Mouse (Mus musculus) C2C12 (cell line): ENCODE measurements around the gene Tmem56. TPM values are rescaled to one million over a fixed set of nuclear protein-coding genes. Genes with fewer than 3 reads are reported as not detected.

Experiments
- H3K27me3 ChIP-seq: one replicate; pipeline ENCODE4 v1.6.1; 2011; ENCODE audit not compliant: control insufficient read depth, insufficient read depth, insufficient read length
- H3K36me3 ChIP-seq: one replicate; pipeline ENCODE4 v1.6.1; 2011; ENCODE audit not compliant: control insufficient read depth, insufficient read depth
- H3K4me3 ChIP-seq: one replicate; pipeline ENCODE4 v1.5.1; 2011; ENCODE audit warnings: mild to moderate bottlenecking, control low read depth; ENCODE audit not compliant: poor library complexity, insufficient read depth, severe bottlenecking
- H3K79me2 ChIP-seq: one replicate; pipeline ENCODE4 v1.6.1; 2011; ENCODE audit not compliant: control insufficient read depth, insufficient read depth
- H3K79me3 ChIP-seq: one replicate; pipeline ENCODE4 v1.6.1; 2011; ENCODE audit warnings: low read depth, control low read depth
- H3ac ChIP-seq: one replicate; pipeline ENCODE3; 2011; ENCODE audit warnings: low read depth; ENCODE audit not compliant: control insufficient read depth, insufficient read length
- CEBPB ChIP-seq: IDR thresholded peaks from one replicate; pipeline ENCODE4 v1.6.1; 2011; ENCODE audit warnings: low read depth, mild to moderate bottlenecking, control low read depth, moderate library complexity
- CTCF ChIP-seq: IDR thresholded peaks from one replicate; pipeline ENCODE4 v1.5.1; 2011; ENCODE audit not compliant: control insufficient read depth, insufficient read depth, insufficient read length
- FOSL1 ChIP-seq: IDR thresholded peaks from one replicate; pipeline ENCODE4 v1.8.0; 2011; ENCODE audit warnings: mild to moderate bottlenecking, low read length; ENCODE audit not compliant: poor library complexity, insufficient read depth, severe bottlenecking
- MAX ChIP-seq: IDR thresholded peaks from one replicate; pipeline ENCODE4 v1.6.1; 2011; ENCODE audit warnings: mild to moderate bottlenecking, control low read depth
- MYOD1 ChIP-seq: IDR thresholded peaks from one replicate; pipeline ENCODE4 v1.6.1; 2011; ENCODE audit warnings: low read depth; ENCODE audit not compliant: control insufficient read depth, insufficient read length
- MYOG ChIP-seq: IDR thresholded peaks from one replicate; pipeline ENCODE4 v1.6.1; 2011; ENCODE audit not compliant: control insufficient read depth, insufficient read length; ENCODE audit errors: extremely low read depth
- USF1 ChIP-seq: IDR thresholded peaks from one replicate; pipeline ENCODE4 v1.6.1; 2011; ENCODE audit warnings: low read depth, mild to moderate bottlenecking, control low read depth, moderate library complexity
- polyA plus RNA-seq: library from polyadenylated mRNA; unstranded; fragments of >200 nt; fragmentation: generic; extraction: Trizol; gene quantifications from one replicate; pipeline ENCODE4 v1.2.1, GENCODE M21; 2012; ENCODE audit warnings: missing spikeins

The Tmem56 gene
- polyA plus RNA-seq, 1 experiment: 0.09 TPM

GRCm38 (mm10) chr3:121291225-121291559 is 8.3 kb upstream of the Tmem56 start:
- no peak for TF ChIP-seq CEBPB
- TF ChIP-seq FOSL1: no peak
- TF ChIP-seq CTCF: no peak
- no peak for TF ChIP-seq MYOD1
- no peak for TF ChIP-seq MYOG
- no peak for TF ChIP-seq MAX
- no peak for TF ChIP-seq USF1
- peaks cover 5% of the 10 kb centered on the region for H3K79me3 ChIP-seq

GRCm38 (mm10) chr3:121290681-121291080 is 7.8 kb upstream of the Tmem56 start:
- Histone ChIP-seq H3K4me3 (no peak overlapping the region), H3K79me3 (peaks cover 5% of the 10 kb centered on the region), H3K36me3 (no peaks in the 10 kb centered on the region), H3ac (no peak overlapping the region), H3K27me3 (no peaks in the 10 kb centered on the region), H3K79me2 (peaks cover 14% of the 10 kb centered on the region)
- no peak for TF ChIP-seq MYOG
- TF ChIP-seq USF1: no peak
- no peak for TF ChIP-seq CTCF
- no peak for TF ChIP-seq MYOD1
- no peak for TF ChIP-seq CEBPB
- TF ChIP-seq MAX: no peak
- TF ChIP-seq FOSL1: no peak

More at GRCm38 (mm10) chr3:121291225-121291559, 8.3 kb upstream of the Tmem56 start:
- Histone ChIP-seq H3K36me3 (no peaks in the 10 kb centered on the region), H3K27me3 (no peaks in the 10 kb centered on the region), H3ac (peak overlapping the region; percentile 58), H3K4me3 (peak overlapping the region; percentile 50), H3K79me2 (peaks cover 14% of the 10 kb centered on the region)

GRCm38 (mm10) chr3:121287151-121287550 is 4.3 kb upstream of the Tmem56 start:
- H3K79me2 ChIP-seq: peaks cover under 1% of the 10 kb centered on the region
- no peaks in the 10 kb centered on the region for H3K27me3 ChIP-seq
- H3ac ChIP-seq: no peak overlapping the region
- TF ChIP-seq MYOG (no peak), MAX (no peak), FOSL1 (no peak), CEBPB (no peak), USF1 (no peak), CTCF (no peak), MYOD1 (no peak)
- H3K79me3 ChIP-seq: no peaks in the 10 kb centered on the region
- no peak overlapping the region for H3K4me3 ChIP-seq
- H3K36me3 ChIP-seq: no peaks in the 10 kb centered on the region

DNA sequence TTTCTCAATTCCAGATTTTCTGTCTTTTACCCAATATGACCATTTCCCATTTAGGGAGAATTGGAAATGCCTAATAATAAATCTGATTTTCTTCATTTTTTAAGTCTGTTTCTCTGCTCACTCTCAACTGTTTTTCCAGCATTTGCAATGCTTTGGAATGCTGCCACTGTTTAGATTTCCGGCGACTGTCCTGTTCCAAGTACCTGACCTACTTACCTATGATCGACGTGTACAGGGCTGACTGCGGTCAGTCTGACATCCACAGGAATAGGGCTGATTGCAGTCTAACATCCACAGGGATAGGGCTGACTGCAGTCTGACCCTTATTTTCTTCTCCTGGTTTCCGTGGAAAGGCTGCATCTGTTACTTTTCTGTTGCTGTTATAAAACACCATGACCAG is 2.3 kb upstream of the Tmem56 start:
- Histone ChIP-seq H3K36me3 (no peaks in the 10 kb centered on the region), H3ac (no peak overlapping the region), H3K79me3 (no peaks in the 10 kb centered on the region), H3K79me2 (no peaks in the 10 kb centered on the region), H3K27me3 (no peaks in the 10 kb centered on the region), H3K4me3 (no peak overlapping the region)
- no peak for TF ChIP-seq FOSL1
- TF ChIP-seq USF1: no peak
- no peak for TF ChIP-seq CEBPB
- no peak for TF ChIP-seq MAX

DNA sequence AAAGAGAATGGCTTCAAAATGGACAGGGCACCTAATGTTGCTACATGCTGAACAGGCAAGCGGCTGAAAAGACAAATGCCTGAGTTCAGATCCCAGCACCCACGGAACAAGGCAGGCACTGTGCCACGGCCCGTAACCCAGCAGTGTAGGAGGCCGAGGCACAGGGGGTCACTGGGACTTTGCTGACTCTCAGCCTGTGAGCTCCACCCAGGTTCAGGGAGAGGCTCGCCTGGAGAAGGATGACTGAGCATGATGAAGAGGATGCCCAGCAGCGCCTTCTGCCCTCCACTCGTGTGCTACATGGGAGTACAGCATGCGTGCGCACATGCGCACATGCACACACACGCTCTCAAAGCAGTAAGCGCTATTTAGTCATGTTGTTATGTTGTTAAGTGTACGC is 3.2 kb downstream of the Tmem56 start:
- H3K79me2 ChIP-seq: no peaks in the 10 kb centered on the region
- no peaks in the 10 kb centered on the region for H3K27me3 ChIP-seq
- H3K36me3 ChIP-seq: no peaks in the 10 kb centered on the region
- H3ac ChIP-seq: no peak overlapping the region
- H3K79me3 ChIP-seq: no peaks in the 10 kb centered on the region
- TF ChIP-seq FOSL1: no peak
- TF ChIP-seq CTCF: no peak
- TF ChIP-seq CEBPB: no peak
- TF ChIP-seq MYOG: no peak
- no peak for TF ChIP-seq MAX
- no peak for TF ChIP-seq MYOD1
- no peak for TF ChIP-seq USF1
- H3K4me3 ChIP-seq: no peak overlapping the region

DNA sequence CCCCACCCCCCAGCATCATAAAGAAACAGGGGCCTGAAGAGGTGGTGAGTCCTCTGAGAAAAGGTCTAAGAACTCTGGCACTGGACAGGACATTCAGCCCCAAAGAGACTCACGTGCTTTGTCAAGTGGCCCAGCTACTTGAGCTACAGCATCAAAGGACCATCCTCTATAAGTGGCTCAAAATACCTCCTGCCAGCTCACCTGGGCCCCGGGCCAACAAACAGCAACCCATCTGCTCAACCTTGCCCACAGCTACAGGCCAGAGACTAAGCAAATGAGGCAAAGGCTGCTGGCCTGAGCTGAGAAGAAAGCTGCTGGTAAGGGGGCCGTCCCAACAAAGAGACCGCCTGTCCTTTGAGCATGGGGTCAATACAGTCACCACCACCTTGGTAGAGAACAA is 5.3 kb downstream of the Tmem56 start:
- TF ChIP-seq USF1: no peak
- no peak for TF ChIP-seq MAX
- no peak for TF ChIP-seq MYOD1
- TF ChIP-seq CTCF: no peak
- TF ChIP-seq CEBPB: no peak
- no peak for TF ChIP-seq MYOG
- no peak for TF ChIP-seq FOSL1

More for the DNA sequence above, 5.3 kb downstream of the Tmem56 start:
- Histone ChIP-seq H3K79me3 (no peaks in the 10 kb centered on the region), H3K27me3 (no peaks in the 10 kb centered on the region), H3ac (no peak overlapping the region), H3K36me3 (no peaks in the 10 kb centered on the region), H3K79me2 (no peaks in the 10 kb centered on the region), H3K4me3 (no peak overlapping the region)
